Mouse (Mus musculus) small intestine, adult 2 months (tissue): ENCODE data around the gene Adamts13. TPM values are rescaled to one million over a fixed set of nuclear protein-coding genes. Genes with fewer than 3 reads are reported as not detected.

Experiments
- H3K27ac ChIP-seq: fragments of 200-500 bp; 2 replicates; pipeline ENCODE4 v1.5.1; 2012; ENCODE audit warnings: low read depth, low read length, control low read depth, inconsistent platforms; ENCODE audit not compliant: insufficient read depth
- H3K27me3 ChIP-seq: fragments of 200-500 bp; 2 replicates; pipeline ENCODE4 v1.6.1; 2012; ENCODE audit warnings: mild to moderate bottlenecking, moderate library complexity, low read length, inconsistent platforms; ENCODE audit not compliant: control insufficient read depth, insufficient read depth
- H3K36me3 ChIP-seq: fragments of 200-500 bp; 2 replicates; pipeline ENCODE4 v1.6.1; 2012; ENCODE audit warnings: mild to moderate bottlenecking, low read length, control low read depth, inconsistent platforms; ENCODE audit not compliant: control insufficient read depth, insufficient read depth
- H3K4me1 ChIP-seq: fragments of 200-500 bp; 2 replicates; pipeline ENCODE4 v1.6.1; 2012; ENCODE audit warnings: low read length, inconsistent platforms, mixed read lengths; ENCODE audit not compliant: control insufficient read depth, insufficient read depth, insufficient read length
- H3K4me3 ChIP-seq: fragments of 200-500 bp; 2 replicates; pipeline ENCODE4 v1.5.1; 2012; ENCODE audit warnings: low read depth, mild to moderate bottlenecking, control low read depth, inconsistent platforms, low read length, moderate library complexity
- CTCF ChIP-seq: fragments of 200-500 bp; IDR thresholded peaks from 2 replicates; pipeline ENCODE4 v1.5.1; 2012; ENCODE audit warnings: low read depth, mild to moderate bottlenecking, control low read depth, inconsistent platforms, low read length, moderate library complexity, mixed read lengths; ENCODE audit not compliant: insufficient replicate concordance, insufficient read length; ENCODE audit errors: extremely low read depth
- POLR2A ChIP-seq: fragments of 200-500 bp; IDR thresholded peaks from 2 replicates; pipeline ENCODE4 v1.6.1; 2012; ENCODE audit warnings: low read depth, mild to moderate bottlenecking, control low read depth, inconsistent platforms, low read length, moderate library complexity
- WGBS: fragments of 180-500 bp; shearing (Covaris S2); methylation state at CpG from one replicate; pipeline ENCODE4 v1.1.7; 2018; 5-methylcytosine and 5-hydroxymethylcytosine counted together
- polyA plus RNA-seq: library from polyadenylated mRNA; depleted of rRNA; stranded (reverse); fragments of >200 nt; gene quantifications from 2 replicates; pipeline ENCODE4 v1.2.3, GENCODE M21; 2012

The Adamts13 gene
- polyA plus RNA-seq, 1 experiment, result 0.94 TPM

DNA sequence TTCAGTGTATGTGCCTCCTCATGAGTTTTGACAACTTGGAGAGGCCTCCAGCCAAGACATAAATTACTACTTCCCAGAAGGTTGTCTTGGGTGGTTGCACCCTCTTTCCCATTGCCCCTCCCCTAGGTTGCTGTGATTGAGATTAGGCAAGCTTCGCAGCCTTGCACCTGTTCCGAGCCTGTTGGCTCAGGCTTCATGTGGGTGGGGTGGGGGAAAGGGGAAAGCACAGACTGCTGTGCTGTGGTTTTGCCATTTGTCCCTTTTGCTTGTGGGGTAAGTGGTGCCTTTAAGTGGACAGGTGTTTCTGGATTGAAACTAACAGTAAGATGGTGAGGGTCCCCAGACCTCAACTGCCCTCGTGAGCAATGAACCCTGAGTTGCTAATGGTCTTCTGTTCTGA is 62.8 kb downstream of the Adamts13 start:
- TF ChIP-seq POLR2A, result no peak
- TF ChIP-seq CTCF, result no peak
- Histone ChIP-seq H3K27ac (no peak overlapping the region), H3K4me3 (no peak overlapping the region), H3K4me1 (no peaks in the 10 kb centered on the region), H3K36me3 (no peaks in the 10 kb centered on the region), H3K27me3 (no peaks in the 10 kb centered on the region)
- 22% methylated on average over 3 of the region's 3 CpGs for WGBS

DNA sequence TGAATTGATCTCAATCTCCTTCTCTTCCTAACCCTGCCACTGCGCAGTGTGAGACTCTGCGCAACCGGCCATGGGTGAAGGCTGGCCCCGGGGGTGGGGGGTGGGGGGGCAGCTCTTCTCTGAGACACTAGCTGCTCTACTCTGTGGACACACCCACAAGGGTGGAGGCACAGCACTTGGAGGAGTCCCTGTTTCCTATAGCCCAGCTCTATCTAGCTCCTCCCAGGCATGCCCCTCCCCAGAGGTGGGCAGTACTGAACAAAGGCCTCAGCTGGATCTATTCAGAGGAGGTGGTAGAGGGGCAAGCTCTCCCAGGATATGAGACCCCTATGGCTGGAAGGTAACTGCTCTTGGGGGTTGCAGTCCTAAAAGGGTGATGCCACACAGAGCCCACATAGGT is 63.8 kb downstream of the Adamts13 start:
- no peak overlapping the region for H3K27ac ChIP-seq
- WGBS, result 62% methylated on average over 4 of the region's 4 CpGs
- H3K4me1 ChIP-seq, result no peaks in the 10 kb centered on the region
- no peak overlapping the region for H3K4me3 ChIP-seq
- no peaks in the 10 kb centered on the region for H3K36me3 ChIP-seq
- TF ChIP-seq CTCF (no peak), POLR2A (no peak)
- no peaks in the 10 kb centered on the region for H3K27me3 ChIP-seq

DNA sequence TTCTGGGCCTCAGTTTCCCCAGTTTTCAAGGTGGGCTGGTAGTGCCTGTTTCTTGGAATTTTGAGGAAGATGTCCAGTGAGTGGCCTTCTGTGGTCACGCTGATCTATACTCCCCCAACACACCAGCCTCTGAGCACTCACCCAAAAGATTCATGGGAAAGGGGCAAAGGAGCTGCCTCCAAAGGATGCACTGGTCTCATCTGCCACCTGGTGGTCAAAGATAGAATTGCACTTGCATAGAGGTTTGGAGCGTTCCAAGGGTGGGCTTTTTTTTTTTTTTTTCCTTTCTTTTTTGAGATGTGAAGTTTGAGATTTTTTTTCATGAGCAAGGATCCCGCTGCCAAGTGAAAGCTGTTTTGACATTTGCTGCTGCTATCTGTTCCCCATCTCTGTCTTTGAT is 65.4 kb downstream of the Adamts13 start:
- H3K27me3 ChIP-seq, result no peaks in the 10 kb centered on the region
- no peaks in the 10 kb centered on the region for H3K4me1 ChIP-seq
- no peaks in the 10 kb centered on the region for H3K36me3 ChIP-seq
- no peak overlapping the region for H3K4me3 ChIP-seq
- TF ChIP-seq POLR2A (no peak), CTCF (peak; percentile 87; the same call in 1 of the 2 replicates)
- H3K27ac ChIP-seq, result no peak overlapping the region
- WGBS, result 1% methylated on average over 3 of the region's 3 CpGs

DNA sequence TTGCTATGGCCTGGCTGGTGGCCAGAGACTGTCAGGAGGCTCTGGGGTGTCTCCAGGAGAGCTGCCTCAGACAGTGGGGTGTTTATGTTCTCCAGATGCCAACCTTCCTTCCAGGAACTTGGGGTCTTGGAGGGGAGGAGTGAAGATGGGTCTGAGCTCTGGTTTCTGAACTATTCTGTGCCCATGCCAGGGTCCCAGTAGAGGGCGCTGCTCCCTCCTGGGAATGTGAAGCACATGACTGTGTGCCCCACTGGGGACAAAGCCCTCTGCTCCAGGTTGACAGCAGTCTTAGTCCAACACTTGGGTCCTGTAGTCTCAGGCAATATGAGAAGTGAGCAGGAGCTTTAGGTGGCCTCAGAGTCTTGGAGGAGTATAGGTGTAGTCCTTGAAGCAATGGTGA is 66.1 kb downstream of the Adamts13 start:
- no peak overlapping the region for H3K27ac ChIP-seq
- H3K27me3 ChIP-seq, result no peaks in the 10 kb centered on the region
- TF ChIP-seq CTCF (peak; percentile 8; the same call in 1 of the 2 replicates), POLR2A (no peak)
- 4% methylated on average over 1 of the region's 1 CpGs for whole genome bisulfite sequencing
- H3K4me1 ChIP-seq, result no peaks in the 10 kb centered on the region
- no peaks in the 10 kb centered on the region for H3K36me3 ChIP-seq
- H3K4me3 ChIP-seq, result no peak overlapping the region

DNA sequence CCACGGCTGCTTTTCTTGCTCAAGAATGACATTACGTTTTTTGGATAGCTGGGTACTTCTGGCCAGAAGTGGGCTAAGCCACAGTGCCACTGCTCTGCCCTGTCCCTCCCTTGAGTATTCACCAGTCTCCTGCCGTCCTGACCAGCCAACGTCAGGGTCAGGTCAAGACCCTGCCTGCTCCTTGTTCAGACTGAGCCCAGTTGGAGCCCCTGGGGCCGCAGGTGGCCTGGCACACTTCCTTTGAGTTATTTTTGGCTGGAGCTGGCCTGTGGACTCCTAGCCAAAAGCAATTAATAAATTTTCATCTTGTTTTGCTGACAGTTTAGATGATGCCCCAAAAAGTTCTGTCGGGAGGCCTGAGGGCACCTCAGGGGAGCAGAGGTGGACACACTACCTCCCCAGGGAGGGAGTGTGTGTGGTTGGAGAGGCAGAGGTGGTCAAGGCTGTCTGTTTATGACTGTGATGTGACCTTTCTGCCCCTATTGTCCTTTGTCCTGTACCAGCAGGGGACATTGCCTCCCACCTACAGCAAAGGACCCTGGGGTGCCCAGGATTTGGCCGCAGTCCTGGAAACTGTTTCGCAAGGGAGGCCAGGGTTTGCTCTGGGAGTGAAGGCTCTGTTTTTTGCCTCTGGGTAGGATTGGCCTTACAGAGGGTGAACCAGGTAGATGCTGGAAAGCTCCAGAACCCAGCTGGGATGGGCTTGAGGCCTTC is 69.1 kb downstream of the Adamts13 start:
- Histone ChIP-seq H3K27ac (no peak overlapping the region), H3K36me3 (no peaks in the 10 kb centered on the region), H3K4me3 (no peak overlapping the region), H3K4me1 (no peaks in the 10 kb centered on the region), H3K27me3 (no peaks in the 10 kb centered on the region)
- TF ChIP-seq POLR2A (no peak), CTCF (no peak)
- WGBS, result 63% methylated on average over 8 of the region's 8 CpGs

DNA sequence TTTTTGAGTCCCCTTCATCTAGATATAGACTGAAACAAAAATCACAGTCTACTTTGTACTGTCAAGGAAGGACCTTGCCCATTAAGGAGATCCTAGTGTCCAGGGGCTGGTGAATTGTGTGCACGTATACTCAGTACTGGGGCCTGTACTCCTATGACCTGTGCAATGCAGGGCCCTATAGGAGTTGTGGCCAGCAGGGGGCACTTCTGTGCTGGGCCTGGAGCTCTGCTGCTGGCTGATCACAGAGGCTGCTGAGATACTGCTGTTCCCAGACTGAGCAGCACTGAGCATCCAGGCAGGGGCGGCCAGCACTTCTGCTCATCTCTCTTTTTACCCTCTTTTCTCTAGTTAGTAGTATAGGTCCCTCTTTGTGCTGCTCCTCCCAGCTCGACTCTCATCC is 70.2 kb downstream of the Adamts13 start:
- H3K36me3 ChIP-seq, result no peaks in the 10 kb centered on the region
- H3K4me1 ChIP-seq, result no peaks in the 10 kb centered on the region
- no peak overlapping the region for H3K4me3 ChIP-seq
- no peak for TF ChIP-seq POLR2A
- TF ChIP-seq CTCF, result peak; percentile 74; the same call in 1 of the 2 replicates
- H3K27ac ChIP-seq, result no peak overlapping the region
- 18% methylated on average over 3 of the region's 3 CpGs for WGBS
- no peaks in the 10 kb centered on the region for H3K27me3 ChIP-seq

DNA sequence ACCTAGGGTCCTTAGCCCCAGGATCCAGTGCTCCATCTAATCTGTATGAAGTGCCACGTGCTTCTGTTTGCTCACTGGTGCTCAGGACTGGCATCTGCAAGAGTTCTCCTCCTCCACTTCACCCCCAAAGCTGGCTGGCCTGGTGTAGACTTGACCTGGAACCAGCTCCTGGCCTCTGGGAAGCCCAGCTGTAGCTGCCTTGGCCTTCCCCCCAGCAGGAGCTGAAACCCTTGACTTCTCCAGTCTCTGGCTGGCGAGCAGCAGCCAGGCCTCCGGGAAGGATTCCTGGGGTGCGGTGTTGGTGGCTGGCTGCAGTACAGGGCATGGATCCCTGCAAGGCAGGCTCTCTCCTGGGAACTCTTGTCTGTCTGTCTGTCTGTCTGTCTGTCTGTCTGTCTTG is 71.0 kb downstream of the Adamts13 start:
- Histone ChIP-seq H3K4me1 (no peaks in the 10 kb centered on the region), H3K27me3 (no peaks in the 10 kb centered on the region), H3K4me3 (no peak overlapping the region), H3K27ac (no peak overlapping the region), H3K36me3 (no peaks in the 10 kb centered on the region)
- WGBS, result 76% methylated on average over 4 of the region's 4 CpGs
- TF ChIP-seq POLR2A, result no peak
- no peak for TF ChIP-seq CTCF
